Mouse (Mus musculus): ENCODE data around the gene 2310011J03Rik.

DNA sequence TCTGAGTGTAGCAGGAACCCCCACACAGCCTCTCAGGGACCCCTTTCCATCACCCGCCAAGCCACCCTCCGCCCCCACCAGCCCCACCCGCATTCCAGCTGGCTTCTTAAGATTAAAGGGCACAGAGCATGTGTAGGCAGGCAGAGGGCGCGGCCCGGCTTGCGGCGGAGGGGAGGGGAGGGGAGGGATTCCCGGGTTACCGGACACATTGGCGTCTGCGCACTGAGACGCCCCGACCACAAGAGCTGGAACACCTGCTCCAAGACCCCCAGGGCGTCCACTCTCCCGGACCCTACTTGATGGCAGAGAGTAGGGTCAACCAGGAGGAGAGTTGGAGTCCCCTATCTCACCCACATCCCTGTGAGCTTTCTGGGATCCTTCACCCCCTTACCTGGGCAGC, 24.8 kb upstream of the 2310011J03Rik start:
- TF ChIP-seq CTCF (IDR thresholded peaks at IDR 0.05 in 2 of 3, conservative IDR thresholded peaks at IDR 0.05 in 1 of 3; ENCODE audit: control insufficient read depth in 1 of 3, insufficient read depth in 1 of 3, low read depth in 2 of 3, low read length in 3 of 3, poor library complexity in 1 of 3, severe bottlenecking in 1 of 3) (no peak), TCF12 (IDR thresholded peaks at IDR 0.05; ENCODE audit: low read depth, low read length) (peak; percentile 79), POLR2A (IDR thresholded peaks at IDR 0.05; ENCODE audit: control insufficient read depth in 1 of 2, insufficient read depth in 1 of 2, low read depth in 1 of 2, low read length in 2 of 2, poor library complexity in 1 of 2) (no peak), GATA1 (IDR thresholded peaks at IDR 0.05; ENCODE audit: low read depth, low read length) (no peak), SIN3A (IDR thresholded peaks at IDR 0.05; ENCODE audit: low read length) (no peak; the same call in 1 of the 2 replicates), USF2 (IDR thresholded peaks at IDR 0.05; ENCODE audit: borderline replicate concordance in 1 of 2, insufficient read depth in 1 of 2, low read depth in 1 of 2, low read length in 2 of 2) (no peak), ELF1 (IDR thresholded peaks at IDR 0.05; ENCODE audit: low read depth, low read length) (no peak), EP300 (IDR thresholded peaks at IDR 0.05; ENCODE audit: low read depth in 1 of 2, low read length in 2 of 2) (peak in 1 of 2 experiments; percentile 70; a peak in 2 of 4 replicates), ETS1 (IDR thresholded peaks at IDR 0.05; ENCODE audit: low read depth, low read length) (peak; percentile 49; the same call in 1 of the 2 replicates), HCFC1 (IDR thresholded peaks at IDR 0.05; ENCODE audit: low read depth, low read length) (no peak), POLR2AphosphoS5 (IDR thresholded peaks at IDR 0.05; ENCODE audit: borderline replicate concordance, low read depth, low read length) (no peak), CHD2 (IDR thresholded peaks at IDR 0.05; ENCODE audit: low read length) (no peak)

Measured in MEL (cell line).